Mouse (Mus musculus): Measurements from ENCODE around the gene Slk.

Slk gene

DNA sequence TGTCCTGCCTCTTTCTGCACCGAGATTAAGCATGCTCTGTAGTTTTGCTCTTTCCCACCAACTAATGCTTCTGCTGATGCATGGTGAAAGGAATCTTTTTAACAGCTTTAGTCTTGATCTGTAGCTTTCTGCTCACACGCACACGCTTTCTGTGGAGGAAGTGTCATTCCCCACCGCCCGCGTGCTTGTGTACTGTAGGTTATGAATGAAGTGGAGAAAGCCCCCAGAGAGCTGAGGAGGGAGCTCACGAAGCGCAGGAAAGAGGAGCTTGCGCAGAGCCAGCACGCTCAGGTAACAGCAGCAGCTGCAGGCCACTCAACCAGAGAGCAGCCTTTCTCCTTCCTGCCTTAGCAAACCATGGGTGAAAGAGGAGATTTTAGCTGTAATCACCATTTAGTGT is 48.0 kb downstream of the Slk start:
- Histone ChIP-seq H3K36me3 (ENCODE audit: insufficient read depth, low read length) (peaks cover 22% of the 10 kb centered on the region), H3K9me3 (ENCODE audit: low read length) (no peaks in the 10 kb centered on the region), H3K4me1 (replicated peaks; ENCODE audit: low read depth, low read length) (peaks cover 13% of the 10 kb centered on the region), H3K4me3 (replicated peaks; ENCODE audit: low read length) (no peak overlapping the region), H3K27me3 (ENCODE audit: insufficient read depth, low read length) (no peaks in the 10 kb centered on the region)
- TF ChIP-seq POU5F1 (IDR thresholded peaks at IDR 0.05; ENCODE audit: borderline replicate concordance, low read length) = no peak
- no peak for TF ChIP-seq CTCF (conservative IDR thresholded peaks at IDR 0.05; ENCODE audit: low read length)
- TF ChIP-seq NANOG (IDR thresholded peaks at IDR 0.05; ENCODE audit: borderline replicate concordance, low read length) = no peak

DNA sequence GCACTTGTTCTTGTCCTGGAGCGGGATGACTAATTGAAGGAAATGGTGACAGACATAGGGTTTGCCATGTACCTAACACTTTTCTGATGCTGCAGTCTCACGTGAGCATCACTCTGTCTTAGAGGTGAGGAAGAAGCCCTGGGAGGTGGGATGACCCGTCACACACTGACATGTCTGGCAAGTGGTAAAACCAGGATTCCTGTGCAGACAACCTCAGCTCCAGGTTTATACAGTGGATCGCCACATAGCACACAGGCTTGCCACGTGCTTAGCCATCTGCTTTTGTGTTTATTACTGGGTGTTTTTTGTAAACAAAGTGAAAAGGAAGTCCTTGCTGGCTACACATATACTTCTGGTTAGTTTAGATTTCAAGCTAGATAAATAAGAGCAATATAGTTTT is 49.6 kb downstream of the Slk start:
- peaks cover 7% of the 10 kb centered on the region for H3K36me3 ChIP-seq (ENCODE audit: insufficient read depth, low read length)
- no peaks in the 10 kb centered on the region for H3K9me3 ChIP-seq (ENCODE audit: low read length)
- H3K27me3 ChIP-seq (ENCODE audit: insufficient read depth, low read length) = no peaks in the 10 kb centered on the region
- peaks cover 11% of the 10 kb centered on the region for H3K4me1 ChIP-seq (replicated peaks; ENCODE audit: low read depth, low read length)
- H3K4me3 ChIP-seq (replicated peaks; ENCODE audit: low read length) = no peak overlapping the region
- TF ChIP-seq POU5F1 (IDR thresholded peaks at IDR 0.05; ENCODE audit: borderline replicate concordance, low read length) = no peak
- TF ChIP-seq NANOG (IDR thresholded peaks at IDR 0.05; ENCODE audit: borderline replicate concordance, low read length) = no peak

DNA sequence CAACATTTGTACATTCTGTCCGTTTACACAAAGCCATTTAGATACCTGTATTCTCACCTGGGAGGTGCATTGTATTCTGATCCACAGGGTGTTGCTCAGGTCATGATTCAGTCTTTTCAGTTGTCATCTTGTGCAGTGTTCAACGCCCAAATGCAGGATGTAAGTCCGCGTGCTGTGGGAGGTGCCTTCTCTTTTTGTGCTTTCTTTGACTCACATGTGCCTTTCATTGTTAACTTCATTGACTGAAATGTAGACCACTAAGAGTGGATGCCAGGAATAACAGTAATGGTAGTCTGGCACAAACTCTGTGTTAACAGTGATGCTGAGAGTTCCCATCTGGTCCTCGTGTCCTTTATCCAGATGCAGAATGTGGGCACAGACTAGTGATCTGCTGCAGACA is 50.9 kb downstream of the Slk start:
- H3K4me3 ChIP-seq (replicated peaks; ENCODE audit: low read length) = no peak overlapping the region
- H3K9me3 ChIP-seq (ENCODE audit: low read length) = no peaks in the 10 kb centered on the region
- no peaks in the 10 kb centered on the region for H3K27me3 ChIP-seq (ENCODE audit: insufficient read depth, low read length)
- H3K36me3 ChIP-seq (ENCODE audit: insufficient read depth, low read length) = peaks cover 6% of the 10 kb centered on the region; the same call in 1 of the 2 replicates
- H3K4me1 ChIP-seq (replicated peaks; ENCODE audit: low read depth, low read length) = peaks cover 8% of the 10 kb centered on the region; the same call in 1 of the 2 replicates
- TF ChIP-seq POU5F1 (IDR thresholded peaks at IDR 0.05; ENCODE audit: borderline replicate concordance, low read length) (no peak), CTCF (conservative IDR thresholded peaks at IDR 0.05; ENCODE audit: low read length) (no peak), NANOG (IDR thresholded peaks at IDR 0.05; ENCODE audit: borderline replicate concordance, low read length) (no peak)

DNA sequence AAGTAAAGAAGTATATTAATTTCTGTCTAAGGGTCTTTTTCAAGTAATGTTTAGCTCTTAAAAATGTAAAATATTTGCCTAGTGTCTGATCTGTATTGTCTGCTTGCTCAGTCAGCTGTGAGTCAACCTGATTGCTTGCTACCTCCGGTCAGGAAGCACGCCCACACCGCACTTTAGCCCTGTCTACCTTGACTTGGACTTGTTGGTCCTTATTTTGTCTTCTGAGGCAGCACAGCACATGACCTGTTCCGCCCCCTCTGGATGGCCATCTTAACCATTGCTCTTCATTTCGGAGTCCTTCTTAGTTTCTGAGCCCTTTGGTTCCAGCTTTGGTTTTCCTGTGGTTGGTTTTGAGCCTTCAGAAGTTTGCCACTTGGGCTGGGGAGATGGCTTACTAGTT is 52.3 kb downstream of the Slk start:
- peaks cover 9% of the 10 kb centered on the region for H3K36me3 ChIP-seq (ENCODE audit: insufficient read depth, low read length)
- 0 out of 2 replicates have a peak, but pooled peaks cover 5% of the 10 kb centered on the region for H3K4me1 ChIP-seq (replicated peaks; ENCODE audit: low read depth, low read length)
- no peaks in the 10 kb centered on the region for H3K9me3 ChIP-seq (ENCODE audit: low read length)
- TF ChIP-seq NANOG (IDR thresholded peaks at IDR 0.05; ENCODE audit: borderline replicate concordance, low read length) (no peak), POU5F1 (IDR thresholded peaks at IDR 0.05; ENCODE audit: borderline replicate concordance, low read length) (no peak), CTCF (conservative IDR thresholded peaks at IDR 0.05; ENCODE audit: low read length) (no peak)
- H3K27me3 ChIP-seq (ENCODE audit: insufficient read depth, low read length) = no peaks in the 10 kb centered on the region
- no peak overlapping the region for H3K4me3 ChIP-seq (replicated peaks; ENCODE audit: low read length)

DNA sequence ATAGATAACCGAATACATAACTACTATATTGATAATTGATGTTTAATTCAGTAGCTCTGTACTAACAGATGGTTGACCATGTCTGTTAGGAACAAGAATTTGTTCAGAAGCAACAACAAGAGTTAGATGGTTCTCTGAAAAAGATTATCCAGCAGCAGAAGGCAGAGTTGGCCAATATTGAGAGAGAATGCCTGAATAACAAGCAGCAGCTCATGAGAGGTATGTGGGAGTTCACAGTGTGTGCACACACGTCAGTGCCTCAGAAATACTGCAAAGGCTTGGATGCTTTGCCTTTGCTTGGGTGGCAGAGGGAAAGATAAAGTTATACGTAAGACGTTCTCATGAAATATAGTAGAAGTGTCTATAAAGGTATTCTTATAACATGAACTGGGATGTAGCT is 55.9 kb downstream of the Slk start:
- H3K27me3 ChIP-seq (ENCODE audit: insufficient read depth, low read length) = no peaks in the 10 kb centered on the region
- TF ChIP-seq CTCF (conservative IDR thresholded peaks at IDR 0.05; ENCODE audit: low read length) (no peak), NANOG (IDR thresholded peaks at IDR 0.05; ENCODE audit: borderline replicate concordance, low read length) (no peak), POU5F1 (IDR thresholded peaks at IDR 0.05; ENCODE audit: borderline replicate concordance, low read length) (no peak)
- no peaks in the 10 kb centered on the region for H3K9me3 ChIP-seq (ENCODE audit: low read length)
- H3K4me1 ChIP-seq (replicated peaks; ENCODE audit: low read depth, low read length) = no peaks in the 10 kb centered on the region
- peaks cover 30% of the 10 kb centered on the region for H3K36me3 ChIP-seq (ENCODE audit: insufficient read depth, low read length)
- H3K4me3 ChIP-seq (replicated peaks; ENCODE audit: low read length) = no peak overlapping the region

DNA sequence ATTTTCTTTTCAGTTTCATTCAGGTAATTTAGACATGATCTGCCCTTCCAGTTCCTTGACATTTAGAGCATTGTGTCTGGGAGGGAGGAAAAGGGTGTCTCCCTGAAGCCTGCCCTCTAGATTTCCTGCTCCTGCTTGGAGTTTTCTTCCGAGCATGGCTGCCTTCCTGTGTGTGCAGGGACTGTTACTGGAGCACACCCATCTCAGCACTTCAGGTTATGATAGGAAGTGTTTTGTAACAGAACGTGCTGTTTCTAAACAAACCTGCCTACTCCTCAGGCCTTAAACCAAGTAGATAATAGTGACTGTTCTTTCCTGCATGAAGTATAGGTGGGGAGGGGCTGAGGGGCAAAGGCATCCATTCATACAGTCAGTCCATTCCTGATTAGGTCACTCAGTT is 64.4 kb downstream of the Slk start:
- Histone ChIP-seq H3K9me3 (ENCODE audit: low read length) (no peaks in the 10 kb centered on the region), H3K36me3 (ENCODE audit: insufficient read depth, low read length) (peaks cover 57% of the 10 kb centered on the region), H3K4me1 (replicated peaks; ENCODE audit: low read depth, low read length) (no peaks in the 10 kb centered on the region), H3K27me3 (ENCODE audit: insufficient read depth, low read length) (no peaks in the 10 kb centered on the region), H3K4me3 (replicated peaks; ENCODE audit: low read length) (no peak overlapping the region)
- TF ChIP-seq CTCF (conservative IDR thresholded peaks at IDR 0.05; ENCODE audit: low read length) (no peak), POU5F1 (IDR thresholded peaks at IDR 0.05; ENCODE audit: borderline replicate concordance, low read length) (no peak)

DNA sequence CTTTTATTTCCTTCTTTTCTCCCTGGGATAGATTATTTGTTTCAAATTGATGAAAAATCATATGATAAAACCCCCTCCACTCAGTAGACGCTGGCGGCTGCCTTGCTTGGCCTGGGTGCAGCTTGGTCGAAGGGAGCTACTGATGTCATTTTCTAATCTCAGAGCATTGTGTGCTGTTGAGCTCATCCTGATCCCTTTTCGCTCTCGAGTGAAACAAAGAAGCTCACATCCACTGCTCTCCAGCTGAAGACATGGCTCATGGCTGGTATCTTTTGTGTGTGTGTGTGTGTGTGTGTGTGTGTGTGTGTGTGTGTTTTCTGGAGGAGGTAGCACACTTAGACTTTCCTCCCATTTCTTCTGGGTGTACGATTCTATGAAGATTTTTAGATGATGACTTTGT is 66.1 kb downstream of the Slk start:
- no peaks in the 10 kb centered on the region for H3K9me3 ChIP-seq (ENCODE audit: low read length)
- H3K27me3 ChIP-seq (ENCODE audit: insufficient read depth, low read length) = no peaks in the 10 kb centered on the region
- H3K4me1 ChIP-seq (replicated peaks; ENCODE audit: low read depth, low read length) = no peaks in the 10 kb centered on the region
- TF ChIP-seq CTCF (conservative IDR thresholded peaks at IDR 0.05; ENCODE audit: low read length) (no peak), NANOG (IDR thresholded peaks at IDR 0.05; ENCODE audit: borderline replicate concordance, low read length) (no peak), POU5F1 (IDR thresholded peaks at IDR 0.05; ENCODE audit: borderline replicate concordance, low read length) (no peak)
- no peak overlapping the region for H3K4me3 ChIP-seq (replicated peaks; ENCODE audit: low read length)
- peaks cover 42% of the 10 kb centered on the region for H3K36me3 ChIP-seq (ENCODE audit: insufficient read depth, low read length)

DNA sequence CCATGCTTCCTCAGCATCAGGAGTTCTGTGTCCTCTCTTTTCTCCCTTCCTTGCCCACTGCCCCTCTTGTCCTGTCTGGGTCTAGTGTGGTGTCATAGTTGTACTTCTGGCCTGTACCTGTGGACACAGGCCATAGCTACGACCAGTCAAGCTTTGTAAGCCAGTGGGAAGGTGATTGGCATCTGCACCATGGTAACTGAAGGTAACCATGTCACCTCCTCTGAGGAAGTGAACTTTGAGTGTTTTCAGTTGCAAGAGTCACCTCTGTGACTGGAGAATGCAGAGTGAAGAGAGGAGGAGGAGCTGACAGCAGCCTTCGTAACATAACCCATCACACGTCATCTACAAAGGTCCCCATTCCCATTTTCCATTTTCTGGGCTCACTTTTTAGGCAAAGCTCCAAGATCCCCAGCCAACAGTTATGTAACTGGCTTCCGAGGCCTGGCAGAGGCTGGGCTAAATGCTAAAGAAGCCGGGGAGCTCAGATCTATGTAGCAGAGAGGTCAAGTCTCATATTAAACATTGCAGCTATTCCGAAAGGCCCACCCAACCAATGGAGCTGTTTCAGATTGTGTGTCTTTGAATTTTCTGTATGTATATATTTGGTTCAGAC is 67.1 kb downstream of the Slk start:
- Histone ChIP-seq H3K4me3 (replicated peaks; ENCODE audit: low read length) (no peak overlapping the region), H3K36me3 (ENCODE audit: insufficient read depth, low read length) (peaks cover 32% of the 10 kb centered on the region), H3K4me1 (replicated peaks; ENCODE audit: low read depth, low read length) (no peaks in the 10 kb centered on the region), H3K9me3 (ENCODE audit: low read length) (no peaks in the 10 kb centered on the region), H3K27me3 (ENCODE audit: insufficient read depth, low read length) (no peaks in the 10 kb centered on the region)
- no peak for TF ChIP-seq NANOG (IDR thresholded peaks at IDR 0.05; ENCODE audit: borderline replicate concordance, low read length)
- no peak for TF ChIP-seq CTCF (conservative IDR thresholded peaks at IDR 0.05; ENCODE audit: low read length)
- no peak for TF ChIP-seq POU5F1 (IDR thresholded peaks at IDR 0.05; ENCODE audit: borderline replicate concordance, low read length)

DNA sequence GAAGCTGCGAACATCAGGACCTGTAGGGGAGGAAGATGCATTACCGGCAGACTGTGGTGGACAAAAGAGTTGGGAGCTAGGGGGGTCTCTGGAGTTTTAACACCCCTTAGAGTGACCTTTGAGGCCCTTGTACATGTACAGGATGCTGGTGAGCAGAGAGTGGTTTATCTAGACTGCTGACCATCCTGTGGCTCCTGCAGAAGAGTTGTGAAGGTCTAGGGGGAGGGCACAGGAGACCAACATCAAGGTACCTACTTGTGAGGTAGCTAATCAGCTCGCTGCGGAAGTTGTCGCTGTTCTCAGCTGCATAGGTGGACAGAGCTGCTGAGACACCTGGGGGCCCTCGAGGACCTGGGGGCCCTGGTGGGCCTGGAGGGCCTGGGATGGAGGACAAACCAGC is 69.6 kb downstream of the Slk start:
- peaks cover 20% of the 10 kb centered on the region for H3K36me3 ChIP-seq (ENCODE audit: insufficient read depth, low read length)
- TF ChIP-seq CTCF (conservative IDR thresholded peaks at IDR 0.05; ENCODE audit: low read length) (no peak), NANOG (IDR thresholded peaks at IDR 0.05; ENCODE audit: borderline replicate concordance, low read length) (no peak), POU5F1 (IDR thresholded peaks at IDR 0.05; ENCODE audit: borderline replicate concordance, low read length) (no peak)

More for the DNA sequence above, 69.6 kb downstream of the Slk start:
- Histone ChIP-seq H3K27me3 (ENCODE audit: insufficient read depth, low read length) (no peaks in the 10 kb centered on the region), H3K4me3 (replicated peaks; ENCODE audit: low read length) (no peak overlapping the region), H3K4me1 (replicated peaks; ENCODE audit: low read depth, low read length) (no peaks in the 10 kb centered on the region), H3K9me3 (ENCODE audit: low read length) (no peaks in the 10 kb centered on the region)

Measured in E14TG2a.4 (cell line).